Mouse (Mus musculus) layer of hippocampus, adult 9-11 months (tissue): ENCODE data around the gene Ap2a1.
"Not testable (repeated sequence)": the region's sequence is repeated elsewhere in the genome, so short reads cannot be mapped to it uniquely, and the experiment has no call there.

ENCODE experiments used
- DNase-seq: peaks from one replicate; pipeline ENCODE4 v3.0.0; 2022

The Ap2a1 gene

DNA sequence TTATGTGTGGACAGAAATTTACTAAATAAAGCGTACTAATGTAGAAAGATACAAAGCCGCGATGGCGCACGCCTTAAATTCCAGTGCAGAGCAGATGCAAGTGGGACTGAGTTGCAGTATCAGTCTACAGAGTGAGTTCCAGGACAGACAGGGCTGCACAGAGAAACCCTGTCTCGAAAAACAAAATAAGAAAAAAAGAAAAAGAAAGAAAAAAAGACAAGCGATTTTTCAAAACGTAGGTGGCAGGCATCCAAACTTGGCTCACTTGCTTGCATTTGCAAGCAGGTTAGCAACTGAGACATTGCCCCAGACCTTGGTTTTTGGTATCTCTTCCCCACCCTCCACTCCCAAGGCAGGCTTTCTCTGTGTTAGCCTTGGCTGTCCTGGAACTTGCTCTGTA lies 36.1 kb downstream of the Ap2a1 start:
- no peak for DNase-seq

DNA sequence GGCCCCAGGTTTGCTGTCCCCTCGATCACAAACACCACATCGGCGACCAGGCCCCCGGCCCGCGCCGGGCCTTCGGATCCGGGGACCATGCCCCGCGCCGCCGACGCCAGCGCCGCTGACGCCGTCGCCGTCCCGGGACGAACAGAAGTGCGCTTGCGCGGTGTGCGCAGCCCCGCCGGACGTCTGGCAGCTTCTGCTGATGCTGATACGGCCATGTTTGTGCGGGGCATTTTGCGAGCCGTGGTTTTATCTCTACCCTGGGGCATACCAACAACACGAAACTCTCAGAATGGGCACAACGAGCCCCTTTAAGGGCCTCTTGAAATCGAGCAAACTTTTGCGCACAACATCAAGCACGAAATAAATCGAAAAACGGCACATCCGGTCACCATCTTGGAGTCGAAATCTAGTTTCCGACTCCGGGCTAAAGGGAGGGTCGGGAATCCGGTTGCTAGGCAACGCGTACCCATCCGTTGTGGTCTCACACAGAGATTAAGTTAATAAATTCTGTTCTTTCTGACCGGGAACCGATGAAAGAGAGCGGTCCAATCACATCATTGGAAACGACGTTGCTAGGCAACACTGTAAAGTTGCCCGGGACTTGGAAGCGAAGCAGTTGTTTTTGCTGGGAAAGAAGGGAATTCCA lies 36.9 kb downstream of the Ap2a1 start, which contains the start of gene Med25:
Med25 (minus strand) TSS at position 437 of the 646 bp plus-strand sequence.
- DNase-seq, result peak; percentile 97

DNA sequence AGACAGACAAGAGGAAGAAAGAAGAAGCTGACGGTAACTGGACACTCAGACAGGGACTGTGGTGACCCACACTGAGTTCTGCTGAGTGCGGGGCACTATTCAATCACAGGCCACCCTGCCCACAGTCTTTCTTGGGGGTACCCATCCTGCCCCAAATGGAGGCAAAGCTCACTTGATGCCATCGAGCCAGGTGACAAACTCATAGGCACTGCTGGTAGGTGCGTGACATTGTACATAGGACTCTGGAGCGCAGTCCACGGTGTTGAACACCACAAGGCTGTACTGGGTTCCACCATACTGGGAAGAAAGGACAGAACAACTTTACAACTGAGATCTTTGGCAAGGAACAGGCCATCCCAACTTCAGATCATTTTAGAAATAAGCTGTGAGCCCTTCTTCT lies 37.7 kb downstream of the Ap2a1 start:
- no peak for DNase-seq

DNA sequence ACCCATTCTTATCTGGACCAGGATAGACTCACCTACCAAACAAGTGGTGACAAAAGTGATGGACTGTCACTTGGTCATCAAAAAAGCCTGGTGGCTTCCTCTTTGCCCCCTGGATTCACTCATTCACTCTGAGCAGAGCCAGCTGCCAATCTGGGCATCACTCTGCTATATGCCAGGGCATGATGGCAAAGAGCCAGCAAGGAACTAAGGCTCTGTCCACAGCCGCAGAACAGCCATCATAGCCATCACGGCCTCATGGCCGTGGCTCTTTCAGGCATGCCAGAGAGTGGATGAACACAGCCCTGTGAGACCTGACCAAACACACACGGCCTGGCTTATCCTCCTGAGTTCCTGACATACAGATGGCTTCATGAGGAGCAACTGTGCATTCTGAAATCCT lies 38.6 kb downstream of the Ap2a1 start:
- DNase-seq, result no peak

DNA sequence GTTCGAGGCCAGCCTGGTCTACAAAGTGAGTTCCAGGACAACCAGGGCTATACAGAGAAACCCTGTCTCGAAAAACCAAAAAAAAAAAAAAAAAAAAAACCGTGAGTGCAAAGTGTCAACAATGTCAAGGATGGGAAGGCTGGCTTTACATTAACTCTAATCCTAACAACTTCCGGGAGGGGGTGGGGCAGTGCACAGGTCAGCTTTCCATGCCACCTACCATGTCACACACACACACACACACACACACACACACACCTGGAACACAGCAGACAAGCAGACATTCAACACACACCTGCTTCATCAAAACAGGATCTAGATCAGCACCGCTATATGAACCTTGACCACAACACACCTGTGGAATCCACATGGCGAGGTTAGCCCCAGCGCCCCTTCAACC lies 39.1 kb downstream of the Ap2a1 start:
- DNase-seq, result no peak

DNA sequence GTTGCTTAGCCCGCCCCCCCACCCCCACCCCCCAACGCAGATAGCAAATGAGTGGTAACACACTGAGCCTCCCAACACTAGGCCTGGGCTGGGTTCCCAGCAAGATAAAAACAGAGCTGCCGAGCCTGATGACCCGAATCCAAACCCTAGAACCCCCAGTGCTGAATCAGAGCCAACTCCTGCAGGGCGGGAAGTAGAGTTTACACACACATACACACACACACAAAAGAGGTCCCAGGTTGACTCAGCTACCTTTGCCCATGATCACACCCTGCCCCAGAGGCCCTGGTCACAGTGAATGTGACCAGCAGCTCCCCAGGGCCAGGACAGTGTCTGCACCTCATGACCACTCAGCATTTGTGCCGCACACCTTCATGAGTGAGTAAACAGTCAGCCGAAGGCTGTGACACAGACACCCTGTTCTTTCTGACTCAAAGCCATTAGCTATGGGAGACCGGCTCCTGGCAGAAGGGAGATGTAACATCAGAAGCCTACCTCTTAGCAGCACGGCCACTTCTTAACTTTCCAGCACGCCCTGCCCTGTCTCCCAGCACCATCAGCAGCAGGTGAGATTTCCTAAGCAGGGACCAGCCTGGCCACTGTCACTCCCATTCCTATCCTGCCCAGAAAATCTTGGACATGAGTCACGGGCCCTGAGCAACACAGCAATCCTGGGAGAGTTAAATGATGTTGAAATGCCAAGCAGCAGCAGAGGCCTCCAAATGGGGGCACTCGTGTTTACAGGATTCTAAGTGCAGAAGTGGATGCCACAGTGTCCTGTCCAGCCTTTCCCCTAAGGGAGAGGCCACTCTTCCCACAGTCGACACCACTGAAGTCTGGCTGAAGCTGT lies 40.8 kb downstream of the Ap2a1 start:
- DNase-seq, result no peak

DNA sequence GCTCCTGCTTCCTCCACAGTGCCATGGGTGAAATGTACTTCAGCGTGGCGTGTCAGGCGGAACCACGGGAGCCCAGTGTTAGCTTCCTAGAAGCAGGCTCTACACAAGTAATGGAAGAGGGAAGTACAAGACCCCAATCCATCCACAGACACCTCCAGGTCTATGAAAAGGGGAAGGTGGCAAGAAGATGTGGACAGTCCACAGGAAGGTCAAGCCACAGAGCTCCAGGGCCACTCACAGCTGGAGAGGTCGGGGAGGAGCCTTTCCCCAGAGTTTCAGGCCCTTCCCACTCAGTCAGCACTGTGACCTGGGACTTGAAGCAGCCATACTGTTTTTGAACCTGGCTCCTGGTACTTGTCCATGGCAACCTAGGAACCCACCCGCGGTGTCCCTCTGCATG lies 42.3 kb downstream of the Ap2a1 start:
- no peak for DNase-seq

DNA sequence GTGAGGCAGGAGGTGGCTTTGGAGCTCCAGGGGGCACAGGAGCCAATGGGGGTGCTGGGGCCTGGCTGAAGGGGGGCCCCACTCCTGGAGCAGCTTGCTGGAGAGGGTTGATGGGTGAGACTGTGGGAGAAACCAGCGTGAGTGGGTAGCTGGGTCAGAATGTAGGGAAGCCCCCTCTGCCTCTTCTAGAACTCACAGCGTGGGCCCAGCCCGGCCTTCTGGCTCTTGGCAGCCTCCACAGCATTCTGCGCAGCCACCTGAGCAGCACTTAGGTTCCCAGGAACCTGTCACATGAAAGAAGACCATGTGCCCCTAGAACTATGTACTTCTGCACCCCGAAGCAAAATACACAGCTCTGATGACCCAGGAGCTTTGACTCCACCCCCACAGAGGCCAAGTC lies 44.7 kb downstream of the Ap2a1 start:
- no peak for DNase-seq

DNA sequence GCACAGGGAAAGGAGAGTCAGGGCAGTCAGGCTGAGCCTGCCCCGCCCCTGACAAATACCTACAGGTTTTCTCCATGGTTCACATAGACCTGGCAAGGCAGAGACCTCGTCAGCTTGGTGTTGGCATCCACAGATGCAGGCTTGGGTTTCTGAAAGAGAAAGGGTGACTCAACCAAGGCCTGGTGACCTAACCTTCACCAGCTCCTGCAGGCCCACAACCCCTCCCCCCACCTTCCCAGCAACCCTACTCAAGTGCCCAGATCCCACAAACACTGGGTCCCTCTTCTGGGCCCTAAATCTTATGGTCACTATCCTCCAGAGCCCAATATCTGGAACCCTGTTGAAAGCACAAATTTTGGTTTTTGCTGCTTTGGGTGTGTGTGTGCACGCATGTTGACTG lies 46.3 kb downstream of the Ap2a1 start:
- DNase-seq, result no peak

DNA sequence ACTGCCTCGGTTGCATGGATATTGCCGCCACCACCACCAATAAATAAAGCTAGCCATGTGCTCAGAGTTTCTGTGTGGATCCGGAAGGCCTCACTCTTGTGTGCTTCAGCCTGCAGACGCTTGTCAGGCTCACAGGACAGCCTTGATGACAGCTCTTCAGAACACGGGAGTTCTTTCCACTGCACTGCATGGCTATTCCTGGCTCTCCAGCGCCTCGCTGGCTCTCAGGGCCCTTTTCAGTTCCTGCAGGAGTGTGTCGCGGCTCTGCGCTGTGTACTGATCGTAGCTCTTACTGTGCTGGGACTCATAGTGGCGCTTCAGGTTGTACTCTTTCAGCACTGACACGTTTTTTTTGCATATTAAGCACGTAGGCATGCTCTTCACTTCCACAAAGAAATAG lies 51.5 kb downstream of the Ap2a1 start:
- no peak for DNase-seq

DNA sequence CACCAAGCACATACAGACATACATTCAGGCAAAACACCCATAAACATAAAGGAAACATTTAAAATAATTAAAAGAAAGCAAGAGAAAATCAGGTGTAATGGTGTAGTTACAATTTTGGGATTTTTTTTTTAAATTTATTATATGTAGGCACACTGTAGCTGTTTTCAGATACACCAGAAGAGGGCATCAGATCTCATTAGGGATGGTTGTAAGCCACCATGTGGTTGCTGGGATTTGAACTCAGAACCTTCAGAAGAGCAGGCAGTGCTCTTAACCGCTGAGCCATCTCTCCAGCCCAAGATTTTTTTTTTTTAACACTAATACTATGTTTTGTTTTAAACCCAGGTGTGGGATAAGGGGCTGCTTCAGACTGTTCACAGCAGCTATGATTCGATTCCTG lies 57.5 kb downstream of the Ap2a1 start:
- DNase-seq, result not testable (repeated sequence)

DNA sequence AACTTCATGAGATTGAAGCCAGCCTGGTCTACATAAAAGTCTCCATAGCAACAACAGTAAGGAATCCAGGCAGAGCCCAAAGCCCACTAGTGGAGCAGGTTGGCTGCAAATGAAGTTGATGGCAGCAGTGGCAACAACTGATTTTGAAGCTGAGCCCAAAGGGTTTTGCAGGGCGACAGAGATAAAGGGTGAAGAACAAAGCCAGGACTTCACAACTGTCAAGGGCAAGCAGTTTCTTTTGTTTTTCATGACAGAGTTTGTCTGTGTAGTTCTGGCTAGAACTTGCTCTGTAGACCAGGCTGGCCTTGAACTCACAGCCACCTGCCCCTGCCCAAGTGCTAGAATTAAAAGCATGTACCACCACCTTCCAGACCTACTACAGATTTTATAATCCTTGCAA lies 58.1 kb downstream of the Ap2a1 start:
- no peak for DNase-seq

DNA sequence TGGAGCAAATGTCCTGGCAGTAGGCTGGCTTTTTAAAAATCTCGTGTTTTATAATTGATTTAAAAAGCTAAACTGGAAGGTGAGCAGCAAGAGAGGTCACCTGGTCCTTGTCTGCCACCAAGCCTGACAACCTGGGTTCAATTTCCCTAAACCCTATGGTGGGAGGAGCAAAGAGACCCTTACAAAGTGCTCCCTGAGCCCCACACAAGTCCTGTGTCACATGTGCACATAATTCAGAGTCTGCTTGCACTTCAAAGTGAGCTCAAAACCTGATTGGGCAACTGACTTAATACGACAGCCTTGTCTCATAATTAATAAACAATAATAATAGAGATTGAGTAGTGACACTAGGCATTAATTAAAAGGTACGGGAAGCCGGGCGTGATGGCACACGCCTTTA lies 58.7 kb downstream of the Ap2a1 start:
- DNase-seq, result no peak

DNA sequence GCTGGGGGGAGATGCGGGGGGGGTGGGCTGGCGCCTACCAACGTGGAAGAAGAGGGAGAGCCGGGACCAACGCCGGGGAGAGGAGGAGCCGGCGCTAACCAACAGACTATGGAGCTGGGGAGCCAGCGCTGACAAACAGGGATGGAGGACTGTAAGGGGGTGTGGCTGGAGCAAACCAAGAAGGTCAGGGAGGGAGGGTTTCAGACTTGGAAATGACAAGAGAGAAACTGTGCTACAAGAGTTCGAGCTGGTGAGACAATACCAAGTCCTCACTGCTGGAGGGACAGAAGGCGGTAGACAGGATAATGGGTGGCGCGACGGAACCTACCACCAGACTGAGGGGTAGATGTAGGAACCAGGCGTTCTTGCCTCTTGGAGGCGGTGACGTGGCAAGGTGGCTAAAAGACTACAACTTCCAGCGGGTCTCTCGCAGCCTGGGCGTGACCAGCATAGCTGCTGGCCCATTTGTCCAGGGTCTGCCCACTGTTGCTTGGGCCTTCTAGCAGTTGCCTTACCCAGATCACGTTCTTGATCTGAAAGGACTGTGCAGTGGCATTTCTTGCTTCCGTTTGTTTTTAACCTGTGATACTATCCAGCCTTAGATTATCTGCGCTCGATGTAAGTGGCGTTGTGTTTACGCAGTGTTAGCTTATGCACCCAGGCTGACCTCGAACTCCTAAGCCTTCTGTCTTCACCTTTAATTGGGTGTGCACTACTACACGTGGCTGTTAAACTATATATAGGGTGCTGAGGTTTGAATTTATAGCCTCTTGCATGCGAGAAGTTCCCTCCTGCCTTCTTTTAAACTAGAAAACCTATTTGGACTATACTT lies 59.4 kb downstream of the Ap2a1 start, which contains the start of gene Ptov1:
Ptov1 (minus strand) TSS at position 92 of the 832 bp plus-strand sequence.
- peak; percentile 99 for DNase-seq

DNA sequence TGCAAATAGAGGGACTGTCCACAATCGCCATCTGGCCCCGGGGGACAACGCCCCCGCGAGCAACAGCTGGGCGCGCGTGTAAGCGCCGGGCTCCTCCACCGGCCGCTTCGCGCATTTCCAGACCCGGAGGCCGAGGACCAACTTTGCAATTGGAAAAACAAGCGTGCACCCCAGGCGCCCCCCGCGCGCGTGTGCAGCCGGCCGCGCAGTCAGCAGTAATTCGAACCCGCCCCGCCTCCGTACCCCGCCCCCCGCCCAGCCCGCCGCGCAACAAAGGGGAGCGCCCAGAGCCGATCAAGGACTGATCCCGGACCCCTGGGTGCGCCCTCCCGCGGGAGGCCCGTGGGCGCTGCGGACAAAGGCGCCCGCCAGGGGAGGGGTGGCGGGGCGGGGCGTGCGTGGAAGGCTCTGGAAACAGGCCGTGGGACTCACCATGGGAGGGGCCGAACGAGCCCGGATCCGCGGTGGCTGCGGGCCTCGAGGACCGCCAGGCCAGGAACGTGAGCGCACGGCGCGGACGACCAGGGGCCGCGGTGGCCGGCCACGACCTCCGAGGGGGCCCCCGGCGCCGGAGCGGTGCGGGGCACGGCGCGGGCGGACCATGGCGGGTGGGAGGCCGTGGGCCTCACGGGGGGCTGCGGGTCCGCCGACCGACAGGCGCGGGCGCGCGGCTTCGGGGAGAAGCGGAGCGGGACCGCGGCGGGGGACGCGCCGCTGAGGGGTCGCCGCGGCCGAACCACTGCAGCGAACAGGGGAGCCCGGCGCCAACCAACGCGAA lies 60.2 kb downstream of the Ap2a1 start:
- DNase-seq, result no peak

DNA sequence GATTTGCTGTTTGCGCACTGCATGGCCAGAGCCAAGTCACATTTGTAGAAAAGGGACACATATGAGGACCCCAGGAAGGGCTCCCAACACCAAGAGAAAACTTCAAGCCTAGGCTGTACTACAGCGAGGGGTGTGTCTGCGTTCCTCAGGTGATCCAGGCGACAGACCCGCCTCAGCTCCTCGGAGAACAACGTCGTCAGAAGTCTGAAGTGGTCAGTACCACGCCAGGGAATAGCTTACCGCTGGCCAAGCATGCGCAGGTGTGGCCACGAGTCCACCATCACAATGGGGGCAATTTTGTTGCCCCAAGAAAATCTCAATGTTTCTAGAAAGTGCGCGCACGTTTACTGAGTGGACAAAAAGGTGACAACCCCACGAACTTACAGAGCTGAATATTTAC lies 60.8 kb downstream of the Ap2a1 start:
- DNase-seq, result no peak

DNA sequence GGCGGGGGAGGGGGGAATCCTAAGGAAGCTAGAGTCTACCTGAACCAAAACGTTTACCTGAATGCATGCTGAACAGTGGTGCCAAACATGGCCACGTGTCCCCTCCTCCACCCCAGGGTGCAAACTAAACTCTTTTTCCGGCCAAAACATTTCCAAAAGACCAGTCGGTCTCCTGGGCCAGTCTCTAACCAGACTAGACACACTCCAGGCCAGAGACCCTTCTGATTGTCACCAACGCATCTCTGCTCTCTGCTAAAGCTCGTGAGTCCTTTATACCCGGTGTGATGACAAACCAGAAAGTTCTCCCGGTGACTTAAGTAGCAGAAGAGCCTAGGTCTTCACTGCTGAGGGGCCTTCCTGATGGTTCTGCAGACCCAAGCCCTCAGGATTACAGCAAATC lies 61.5 kb downstream of the Ap2a1 start:
- DNase-seq, result no peak

DNA sequence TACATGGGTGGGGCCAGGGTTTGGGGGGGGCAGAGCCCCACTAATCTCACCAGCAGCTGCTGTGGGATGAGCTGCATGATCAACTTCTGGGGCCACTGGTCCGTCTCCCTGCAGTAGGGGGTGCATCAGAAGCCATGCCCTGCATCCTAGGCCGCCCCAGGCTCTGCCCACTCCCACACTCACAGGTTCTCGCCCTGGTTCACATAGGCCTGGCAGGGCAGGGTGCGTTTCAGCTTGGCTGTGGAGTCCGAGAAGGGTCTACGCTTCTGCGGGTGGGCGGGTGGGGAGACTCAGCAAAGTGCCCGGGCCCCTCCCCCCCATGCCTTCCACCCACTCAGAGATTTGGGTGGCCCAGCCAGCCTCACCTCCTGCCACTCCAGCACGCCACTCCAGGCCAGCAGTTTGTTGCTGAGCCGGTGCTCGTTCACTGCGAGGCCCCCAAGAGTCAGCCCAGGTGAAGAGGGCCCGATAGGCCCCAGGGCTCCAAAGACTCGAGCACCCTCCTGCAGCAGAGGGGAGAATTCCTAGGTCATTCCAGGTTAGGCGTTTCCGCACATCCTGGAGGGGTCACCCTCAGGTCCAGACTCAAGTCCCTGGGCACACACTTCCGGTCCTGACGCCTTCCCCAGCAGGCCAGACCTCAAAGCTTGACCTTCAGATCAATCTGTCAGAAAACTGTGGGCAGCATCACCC lies 62.1 kb downstream of the Ap2a1 start:
- DNase-seq, result no peak

DNA sequence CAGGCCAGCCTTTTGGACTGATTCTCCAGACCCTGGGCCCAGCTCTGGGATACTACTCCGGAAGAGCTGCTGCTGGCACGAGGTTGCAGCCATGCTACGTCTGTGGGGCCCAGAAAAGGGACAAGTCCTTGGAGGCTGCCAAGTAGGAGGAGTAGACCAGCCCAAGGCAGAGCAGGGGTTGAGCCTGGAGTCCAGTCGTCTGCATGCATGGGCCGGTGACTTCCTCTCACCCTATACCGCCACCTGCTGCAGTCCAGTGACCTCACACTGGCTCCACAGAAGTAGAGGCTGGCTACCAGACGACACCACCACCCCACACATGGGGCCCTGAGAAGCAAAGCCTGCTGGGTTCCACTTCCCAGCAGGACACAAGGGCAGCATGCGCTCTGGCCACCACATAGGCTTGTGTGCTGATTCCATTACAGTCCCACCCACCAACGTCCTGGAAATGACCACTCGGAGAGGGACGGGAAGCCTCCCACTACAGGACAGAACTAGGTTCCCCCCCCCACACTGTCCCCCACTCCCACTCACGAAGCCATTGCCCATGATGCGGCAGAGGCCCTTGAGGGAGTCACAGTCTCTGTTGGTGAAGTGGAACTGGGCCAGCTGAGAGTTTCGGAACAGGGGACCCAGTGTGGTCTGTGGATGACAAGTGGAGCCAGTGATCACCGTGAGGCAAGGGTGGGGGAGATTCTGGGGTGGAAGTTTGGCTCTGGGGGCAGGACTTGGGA lies 62.9 kb downstream of the Ap2a1 start:
- DNase-seq, result no peak

DNA sequence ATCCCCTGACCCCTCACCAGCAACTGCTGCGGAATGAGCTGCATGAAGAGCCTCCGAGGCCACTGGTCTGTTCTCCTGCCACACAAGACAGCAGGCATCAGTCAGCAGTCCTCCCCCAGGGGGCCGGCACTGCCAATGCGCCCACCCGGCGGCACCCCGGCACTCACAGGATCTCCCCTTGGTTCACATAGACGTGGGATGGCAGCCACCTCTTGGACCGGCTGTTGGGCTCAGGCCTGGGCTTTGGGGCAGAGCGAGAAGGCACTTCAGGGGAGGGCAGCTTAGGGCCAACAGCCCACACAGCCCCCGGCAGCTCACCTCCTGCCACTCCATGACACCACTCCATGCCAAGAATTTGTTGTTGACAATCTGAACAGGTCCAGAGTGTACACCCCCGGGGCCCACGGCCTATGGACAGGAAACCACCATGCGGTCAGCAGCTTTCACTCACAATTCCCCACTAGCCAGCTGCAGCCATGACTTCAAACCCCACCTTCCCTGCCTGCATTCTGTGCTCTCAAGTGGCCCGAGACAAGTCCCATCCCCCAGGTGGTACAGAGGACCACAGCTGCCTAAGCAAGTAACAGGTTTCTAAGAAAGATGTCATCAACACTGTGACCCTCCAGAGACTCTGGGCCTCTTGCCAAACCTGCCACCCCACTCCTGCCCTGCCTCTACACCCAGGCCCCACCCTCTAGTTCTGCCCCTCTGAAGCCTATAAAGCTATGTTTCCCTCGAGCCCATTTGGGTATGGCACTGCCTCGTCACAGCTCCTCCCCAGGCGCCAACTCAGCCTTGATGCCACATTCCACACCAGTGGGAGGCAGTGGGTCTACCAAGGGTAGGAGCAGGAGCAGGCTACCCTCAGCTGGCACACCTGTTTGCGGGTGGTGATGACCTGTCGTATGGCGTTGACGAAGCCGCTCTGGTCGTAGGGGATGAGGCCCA lies 64.4 kb downstream of the Ap2a1 start:
- DNase-seq, result no peak
